Mouse (Mus musculus): ENCODE data around the gene Cenpv. TPM values are rescaled to one million over a fixed set of nuclear protein-coding genes. Genes with fewer than 3 reads are reported as not detected.

The Cenpv gene
- polyA plus RNA-seq, 2 experiments, result 27.0 to 40.5 TPM

DNA sequence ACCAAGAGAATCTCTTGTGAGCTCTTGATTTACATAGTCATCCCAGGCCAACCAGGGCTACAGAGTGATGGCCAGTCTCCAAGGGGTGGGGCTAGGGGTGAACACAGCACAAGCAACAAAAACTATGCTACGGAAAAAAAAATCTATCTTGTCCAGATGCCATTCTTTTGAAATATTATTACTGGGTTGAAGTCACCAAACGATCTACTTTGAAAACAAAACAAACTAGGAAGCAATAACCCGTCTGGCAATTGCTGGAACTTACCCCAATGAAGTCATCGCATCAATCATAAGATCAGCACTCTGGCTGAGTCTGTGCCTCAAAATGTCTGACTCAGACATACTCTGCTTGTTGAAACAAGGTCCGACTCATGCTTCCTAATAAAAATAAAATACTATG lies 10.7 kb upstream of the Cenpv start:
- Histone ChIP-seq H3K9me3 (ENCODE audit: control insufficient read depth, low read length) (no peaks in the 10 kb centered on the region), H3K4me1 (ENCODE audit: control insufficient read depth, insufficient read depth, low read length) (peaks cover 23% of the 10 kb centered on the region), H3K27ac (replicated peaks; ENCODE audit: low read depth, low read length) (peak overlapping the region; percentile 97), H3K36me3 (ENCODE audit: control insufficient read depth, insufficient read depth, low read length) (peaks cover 19% of the 10 kb centered on the region), H3K9ac (ENCODE audit: low read depth, low read length, severe bottlenecking) (peak overlapping the region; percentile 91), H3K4me3 (replicated peaks; ENCODE audit: low read length) (peak overlapping the region; percentile 77), H3K27me3 (ENCODE audit: control insufficient read depth, insufficient read depth, low read length) (no peaks in the 10 kb centered on the region), H3K4me2 (replicated peaks; ENCODE audit: low read depth, low read length, severe bottlenecking) (peak overlapping the region; percentile 94)
- no peak for ATAC-seq (ENCODE audit: low FRiP score, low read depth)
- DNase-seq (ENCODE audit: low spot score), result peak; percentile 57
- 16% methylated on average over 5 of the region's 5 CpGs for WGBS
- TF ChIP-seq POLR2A (IDR thresholded peaks at IDR 0.05; ENCODE audit: borderline replicate concordance, extremely low read depth, insufficient read depth, insufficient read length), result no peak

DNA sequence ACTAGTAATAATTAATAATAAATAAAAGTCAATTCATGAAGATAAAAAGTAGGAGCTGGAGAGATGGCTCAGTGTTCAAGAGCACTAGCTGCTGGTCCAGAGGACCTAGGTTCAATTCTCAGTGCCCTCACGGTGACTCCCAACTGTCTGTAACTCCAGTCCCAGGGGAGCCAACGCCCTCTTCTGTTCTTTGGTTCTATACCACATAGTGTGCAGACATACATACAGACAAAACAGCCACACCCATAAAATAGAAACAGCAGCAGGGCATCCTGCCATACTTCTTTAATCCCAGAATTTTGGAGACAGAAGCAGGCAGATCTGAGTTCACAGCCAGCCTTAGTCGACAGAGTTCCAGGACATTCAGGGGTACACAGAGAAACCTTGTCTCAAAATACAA lies 4.9 kb upstream of the Cenpv start:
- no peaks in the 10 kb centered on the region for H3K4me1 ChIP-seq (ENCODE audit: control insufficient read depth, insufficient read depth, low read length)
- H3K9ac ChIP-seq (ENCODE audit: low read depth, low read length, severe bottlenecking), result no peak overlapping the region
- 0 out of 2 replicates have a peak, but pooled peaks cover 7% of the 10 kb centered on the region for H3K27me3 ChIP-seq (ENCODE audit: control insufficient read depth, insufficient read depth, low read length)
- H3K27ac ChIP-seq (replicated peaks; ENCODE audit: low read depth, low read length), result no peak overlapping the region
- H3K4me3 ChIP-seq (replicated peaks; ENCODE audit: low read length), result no peak overlapping the region
- no peak overlapping the region for H3K4me2 ChIP-seq (replicated peaks; ENCODE audit: low read depth, low read length, severe bottlenecking)
- no peak for TF ChIP-seq POLR2A (IDR thresholded peaks at IDR 0.05; ENCODE audit: borderline replicate concordance, extremely low read depth, insufficient read depth, insufficient read length)
- no peak for ATAC-seq (ENCODE audit: low FRiP score, low read depth)
- WGBS, result 86% methylated on average over 3 of the region's 3 CpGs
- no peak for DNase-seq (ENCODE audit: low spot score)
- H3K9me3 ChIP-seq (ENCODE audit: control insufficient read depth, low read length), result no peaks in the 10 kb centered on the region
- H3K36me3 ChIP-seq (ENCODE audit: control insufficient read depth, insufficient read depth, low read length), result no peaks in the 10 kb centered on the region

DNA sequence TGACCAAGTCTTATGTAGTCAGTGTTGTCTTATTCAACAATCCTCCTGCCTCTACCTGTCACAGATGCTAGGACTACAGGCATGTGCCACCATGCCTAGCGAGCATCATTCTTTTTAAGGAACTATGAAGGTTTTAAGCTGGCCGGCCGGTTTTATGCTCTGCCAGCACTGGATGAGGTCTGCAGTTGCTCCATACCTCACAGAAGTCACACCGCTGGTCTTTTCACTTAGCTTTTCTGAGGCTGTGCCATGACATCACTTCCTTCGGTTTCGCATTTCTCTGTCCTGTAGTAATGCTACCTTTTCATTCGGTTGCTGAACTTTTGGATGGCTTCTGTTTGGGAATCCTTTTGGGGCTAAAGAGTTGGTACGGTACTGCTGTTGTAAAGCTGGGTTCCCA lies 2.5 kb upstream of the Cenpv start:
- H3K4me3 ChIP-seq (replicated peaks; ENCODE audit: low read length), result no peak overlapping the region
- TF ChIP-seq POLR2A (IDR thresholded peaks at IDR 0.05; ENCODE audit: borderline replicate concordance, extremely low read depth, insufficient read depth, insufficient read length), result no peak
- WGBS, result 57% methylated on average over 8 of the region's 8 CpGs
- no peak for DNase-seq (ENCODE audit: low spot score)
- H3K4me1 ChIP-seq (ENCODE audit: control insufficient read depth, insufficient read depth, low read length), result no peaks in the 10 kb centered on the region
- no peaks in the 10 kb centered on the region for H3K9me3 ChIP-seq (ENCODE audit: control insufficient read depth, low read length)
- no peak overlapping the region for H3K4me2 ChIP-seq (replicated peaks; ENCODE audit: low read depth, low read length, severe bottlenecking)
- no peak overlapping the region for H3K27ac ChIP-seq (replicated peaks; ENCODE audit: low read depth, low read length)
- H3K36me3 ChIP-seq (ENCODE audit: control insufficient read depth, insufficient read depth, low read length), result no peaks in the 10 kb centered on the region
- H3K9ac ChIP-seq (ENCODE audit: low read depth, low read length, severe bottlenecking), result no peak overlapping the region
- no peak for ATAC-seq (ENCODE audit: low FRiP score, low read depth)
- 0 out of 2 replicates have a peak, but pooled peaks cover 7% of the 10 kb centered on the region for H3K27me3 ChIP-seq (ENCODE audit: control insufficient read depth, insufficient read depth, low read length)

- no peak for DNase-seq (ENCODE audit: low spot score)
- H3K27ac ChIP-seq (replicated peaks; ENCODE audit: low read depth, low read length), result no peak overlapping the region
- H3K27me3 ChIP-seq (ENCODE audit: control insufficient read depth, insufficient read depth, low read length), result 0 out of 2 replicates have a peak, but pooled peaks cover 7% of the 10 kb centered on the region
- no peak overlapping the region for H3K4me3 ChIP-seq (replicated peaks; ENCODE audit: low read length)
- no peaks in the 10 kb centered on the region for H3K36me3 ChIP-seq (ENCODE audit: control insufficient read depth, insufficient read depth, low read length)
- no peak overlapping the region for H3K4me2 ChIP-seq (replicated peaks; ENCODE audit: low read depth, low read length, severe bottlenecking)
- TF ChIP-seq POLR2A (IDR thresholded peaks at IDR 0.05; ENCODE audit: borderline replicate concordance, extremely low read depth, insufficient read depth, insufficient read length), result no peak
- WGBS, result 70% methylated on average over 2 of the region's 2 CpGs
- no peak for ATAC-seq (ENCODE audit: low FRiP score, low read depth)
- H3K9me3 ChIP-seq (ENCODE audit: control insufficient read depth, low read length), result no peaks in the 10 kb centered on the region
- no peaks in the 10 kb centered on the region for H3K4me1 ChIP-seq (ENCODE audit: control insufficient read depth, insufficient read depth, low read length)
- H3K9ac ChIP-seq (ENCODE audit: low read depth, low read length, severe bottlenecking), result no peak overlapping the region
Observed at GRCm38 (mm10) chr11:62540969-62541368, 1.9 kb upstream of the Cenpv start.

GRCm38 (mm10) chr11:62540167-62540566 lies 1.1 kb upstream of the Cenpv start:
- no peaks in the 10 kb centered on the region for H3K36me3 ChIP-seq (ENCODE audit: control insufficient read depth, insufficient read depth, low read length)
- DNase-seq (ENCODE audit: low spot score) (no peak), ATAC-seq (ENCODE audit: low FRiP score, low read depth) (no peak)
- H3K27ac ChIP-seq (replicated peaks; ENCODE audit: low read depth, low read length), result no peak overlapping the region
- no peak for TF ChIP-seq POLR2A (IDR thresholded peaks at IDR 0.05; ENCODE audit: borderline replicate concordance, extremely low read depth, insufficient read depth, insufficient read length)
- H3K4me3 ChIP-seq (replicated peaks; ENCODE audit: low read length), result no peak overlapping the region
- no peak overlapping the region for H3K9ac ChIP-seq (ENCODE audit: low read depth, low read length, severe bottlenecking)
- H3K4me2 ChIP-seq (replicated peaks; ENCODE audit: low read depth, low read length, severe bottlenecking), result no peak overlapping the region
- WGBS, result 84% methylated on average over 7 of the region's 7 CpGs
- H3K9me3 ChIP-seq (ENCODE audit: control insufficient read depth, low read length), result no peaks in the 10 kb centered on the region
- H3K27me3 ChIP-seq (ENCODE audit: control insufficient read depth, insufficient read depth, low read length), result 0 out of 2 replicates have a peak, but pooled peaks cover 7% of the 10 kb centered on the region
- H3K4me1 ChIP-seq (ENCODE audit: control insufficient read depth, insufficient read depth, low read length), result no peaks in the 10 kb centered on the region
